Mouse (Mus musculus) heart, postnatal 10 days (tissue): Measurements from ENCODE around the gene Gpr88. TPM values are rescaled to one million over a fixed set of nuclear protein-coding genes. Genes with fewer than 3 reads are reported as not detected.
A peak's percentile ranks its signal among the peaks of the same experiment; 100 is the strongest.
"Not testable (repeated sequence)": the region's sequence is repeated elsewhere in the genome, so short reads cannot be mapped to it uniquely, and the experiment has no call there.

Source experiments
- DNase-seq, 2 experiments: peaks; one replicate each; pipeline ENCODE4 v3.0.0; 2021
- intact Hi-C: fragments of 180-260 bp; cut with DNase I; formaldehyde crosslinking; loops from one replicate; pipeline ENCODE4 v1.15.1; 2025
- total RNA-seq, 2 experiments: library from RNA; stranded (reverse); gene quantifications; 2 replicates each; pipeline ENCODE4 v1.2.3; 2021

Gpr88 gene
- total RNA-seq, 2 experiments from 2014 or later, result 0.17 to 0.35 TPM

DNA sequence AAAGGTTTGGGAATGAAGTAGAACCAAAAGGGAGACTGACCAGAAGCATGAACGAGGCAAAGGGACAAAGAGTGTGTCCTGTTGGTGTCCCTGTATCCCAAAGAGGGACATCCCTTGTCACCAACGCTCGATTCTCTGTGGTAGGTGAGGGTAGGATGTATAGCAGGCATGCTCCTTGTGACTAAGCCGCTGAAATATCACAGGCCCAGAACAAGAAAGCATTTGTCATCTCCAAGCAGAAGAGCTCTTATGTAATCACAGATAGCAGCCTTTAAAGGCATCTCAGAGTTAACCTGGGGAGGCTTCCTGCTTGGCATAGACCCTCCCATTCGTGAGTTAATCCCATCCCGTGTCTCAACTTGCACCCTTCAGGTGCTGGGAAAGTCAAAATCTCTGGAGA lies 8.8 kb downstream of the Gpr88 start:
- intact Hi-C loops, result no loop called here
- DNase-seq, result no peak

DNA sequence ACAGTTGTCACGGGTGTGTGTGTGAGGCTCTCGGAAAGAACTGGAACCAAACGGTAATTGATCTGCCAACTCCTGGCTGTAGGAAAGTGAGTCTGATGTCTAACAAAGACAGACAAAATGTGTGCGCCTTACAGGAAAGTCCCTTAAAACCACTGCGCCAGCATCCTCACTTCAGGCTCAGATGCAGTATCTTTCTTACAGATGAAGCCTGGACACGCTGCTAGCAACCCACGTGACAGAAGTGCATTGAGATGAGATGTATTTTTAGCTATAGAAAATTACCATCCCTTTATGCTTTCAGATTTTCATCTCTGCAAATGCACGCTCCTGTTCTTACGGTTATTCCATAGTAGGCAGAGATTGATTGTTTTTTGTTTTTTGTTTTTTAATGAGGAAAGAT lies 10.6 kb downstream of the Gpr88 start:
- intact Hi-C loops, result no loop called here
- DNase-seq, result no peak

DNA sequence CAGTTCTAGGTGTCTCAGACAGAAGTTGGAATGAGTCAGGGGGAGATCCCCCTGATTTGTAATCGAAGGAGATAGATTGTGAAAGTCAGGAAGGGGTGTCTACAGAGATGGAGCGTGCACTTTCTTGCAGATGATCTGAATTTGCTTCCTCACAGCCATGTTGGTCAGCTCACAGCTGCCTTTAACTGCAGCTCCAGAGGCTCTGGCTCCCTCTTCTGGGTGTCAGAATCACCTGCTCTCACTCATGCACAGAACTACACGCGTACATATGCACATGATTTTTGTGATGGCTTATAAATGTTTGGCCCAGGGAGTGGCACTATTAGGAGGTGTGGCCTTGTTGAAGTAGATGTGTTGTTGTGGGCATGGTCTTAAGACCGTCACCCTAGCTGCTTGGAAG lies 15.8 kb downstream of the Gpr88 start:
- no peak for DNase-seq
- intact Hi-C loops, result no loop called here

DNA sequence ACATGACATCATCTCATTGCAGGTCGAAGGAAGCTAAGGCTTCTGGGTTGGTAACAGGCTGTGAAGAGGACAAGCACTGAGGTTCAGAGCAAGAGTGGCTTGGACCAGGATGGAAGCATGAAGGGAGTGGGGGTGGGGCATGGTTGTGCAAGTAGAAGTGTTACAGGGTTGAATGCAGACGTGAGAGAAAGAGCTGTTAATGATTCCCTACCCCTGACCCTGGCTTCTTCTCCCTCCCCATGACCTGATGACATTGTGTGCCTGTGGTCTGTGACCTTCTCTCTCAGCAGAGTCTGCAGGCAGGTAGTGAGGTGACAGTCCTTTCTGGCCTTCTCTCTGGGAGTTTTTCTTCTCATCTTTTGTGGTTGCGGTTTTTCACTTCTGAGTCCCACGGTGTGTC lies 16.4 kb downstream of the Gpr88 start:
- intact Hi-C loops, result no loop called here
- DNase-seq, result no peak

DNA sequence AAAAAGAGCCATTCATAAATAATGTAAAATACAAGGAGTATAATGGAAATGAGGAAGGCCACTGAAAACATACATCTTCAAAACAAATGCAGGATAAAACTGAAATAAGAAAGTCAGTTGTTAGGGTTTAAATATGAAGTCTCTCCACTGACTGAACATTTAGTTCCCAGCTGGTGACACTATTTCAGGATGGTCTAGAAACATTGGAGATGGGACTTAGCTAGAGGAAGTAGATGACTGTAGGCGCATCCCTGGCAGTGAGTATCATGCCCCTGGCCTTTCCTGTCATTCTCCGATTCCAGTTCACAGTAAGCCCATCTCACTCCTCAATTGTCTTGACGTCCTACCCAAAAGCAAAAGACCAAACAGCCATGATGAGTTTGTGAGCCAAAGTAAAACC lies 19.8 kb downstream of the Gpr88 start:
- intact Hi-C loops, result no loop called here

DNA sequence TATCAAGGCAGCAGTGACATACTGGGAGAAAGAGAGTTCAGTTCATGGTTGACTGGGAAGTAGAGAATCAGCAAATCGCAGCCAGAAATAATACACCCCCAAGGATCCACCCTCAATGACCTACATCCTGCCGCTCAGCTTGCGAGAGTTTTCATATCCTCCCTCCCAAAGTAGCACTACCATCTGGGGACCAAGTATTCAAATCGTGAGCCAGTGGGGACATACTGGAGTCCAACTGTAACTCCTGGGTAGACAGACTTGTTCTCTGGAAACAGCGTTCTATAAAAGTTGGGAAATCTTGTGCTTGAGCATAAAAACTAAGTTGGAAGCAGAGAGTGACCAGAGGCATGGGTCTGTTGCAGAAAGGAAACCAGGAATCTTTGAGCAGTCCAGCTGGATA lies 20.5 kb downstream of the Gpr88 start:
- no peak for DNase-seq
- intact Hi-C loops, result no loop called here

More for the DNA sequence above, 19.8 kb downstream of the Gpr88 start:
- DNase-seq, result no peak

DNA sequence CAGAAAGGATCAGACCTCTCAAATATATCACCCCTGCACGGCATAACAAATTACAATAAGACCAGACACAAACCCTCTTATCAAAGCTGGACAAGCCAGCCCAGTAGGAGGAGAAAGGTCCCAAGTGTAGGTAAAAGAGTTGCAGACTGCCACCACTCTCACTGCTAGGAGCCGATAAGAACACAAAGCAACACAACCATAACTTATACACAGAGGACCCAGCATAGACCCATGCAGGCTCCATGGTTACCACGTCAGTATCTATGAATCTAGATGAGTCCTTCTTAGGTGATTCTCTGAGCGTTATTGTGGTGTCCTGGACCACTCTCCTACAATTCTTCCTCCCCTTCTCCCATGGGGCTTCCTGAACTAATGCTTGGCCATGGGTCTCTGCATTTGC lies 24.0 kb downstream of the Gpr88 start:
- intact Hi-C loops, result no loop called here

DNA sequence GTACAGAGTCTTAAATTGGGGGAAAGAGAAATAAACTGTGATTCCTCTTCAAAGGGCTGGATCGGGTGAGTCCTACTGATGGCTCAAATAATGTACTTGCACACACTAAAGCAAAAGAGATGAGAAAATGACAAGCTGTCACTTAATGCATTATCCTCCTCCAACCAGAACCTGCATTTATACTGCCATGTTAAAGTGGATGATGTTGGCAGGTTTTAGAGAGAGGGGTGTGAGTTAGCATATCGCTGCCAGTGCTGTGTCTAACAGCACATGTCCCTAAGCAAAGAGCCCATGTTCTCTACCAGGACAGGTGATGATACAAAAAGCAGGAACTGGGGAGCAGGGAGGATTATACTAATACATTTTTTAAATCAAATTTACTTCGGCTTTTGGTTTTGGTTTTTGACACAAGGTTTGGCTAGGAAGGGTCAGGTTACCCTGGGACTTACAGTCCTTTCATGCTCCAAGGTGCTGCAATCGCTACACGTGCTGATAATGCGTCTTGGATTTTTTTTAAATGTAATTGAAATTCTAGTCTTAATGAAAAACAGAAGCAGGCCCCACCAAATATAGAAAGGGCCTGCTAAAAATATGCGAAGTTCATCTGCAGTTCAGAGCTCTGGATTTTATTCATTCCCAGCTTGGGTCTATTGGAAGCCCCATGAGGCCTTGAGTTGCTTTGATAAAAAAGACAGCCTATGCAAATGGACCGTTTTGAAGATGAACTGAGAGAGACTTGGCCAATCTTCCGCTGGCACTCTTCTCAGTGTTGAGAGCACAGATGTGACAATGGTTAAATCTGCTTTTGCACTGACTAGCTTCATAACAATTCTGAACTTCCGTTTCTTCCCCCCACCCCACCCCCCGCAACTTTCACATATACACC lies 24.7 kb downstream of the Gpr88 start:
- intact Hi-C loops, result no loop called here
- DNase-seq, result no peak

More for the DNA sequence above, 24.0 kb downstream of the Gpr88 start:
- DNase-seq, result no peak

DNA sequence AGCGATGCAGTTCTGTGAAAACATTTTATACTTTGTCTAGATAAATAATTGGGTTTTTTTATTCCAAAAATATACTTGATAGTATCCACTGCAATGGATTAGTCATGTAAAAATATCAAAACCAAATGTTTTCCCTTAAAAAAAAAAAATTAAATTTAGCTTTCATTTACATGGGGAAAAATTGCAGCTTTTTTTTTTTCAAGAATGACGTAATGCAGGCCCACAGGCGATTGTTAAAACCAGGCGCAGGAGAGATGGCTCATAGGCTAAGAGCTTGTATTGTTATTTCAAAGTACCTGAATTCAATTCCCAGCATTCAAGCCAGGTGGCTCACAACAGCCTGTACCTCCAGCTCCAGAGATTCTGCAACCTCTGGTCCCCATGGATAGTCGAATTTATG lies 25.9 kb downstream of the Gpr88 start:
- no peak for DNase-seq
- intact Hi-C loops, result no loop called here

DNA sequence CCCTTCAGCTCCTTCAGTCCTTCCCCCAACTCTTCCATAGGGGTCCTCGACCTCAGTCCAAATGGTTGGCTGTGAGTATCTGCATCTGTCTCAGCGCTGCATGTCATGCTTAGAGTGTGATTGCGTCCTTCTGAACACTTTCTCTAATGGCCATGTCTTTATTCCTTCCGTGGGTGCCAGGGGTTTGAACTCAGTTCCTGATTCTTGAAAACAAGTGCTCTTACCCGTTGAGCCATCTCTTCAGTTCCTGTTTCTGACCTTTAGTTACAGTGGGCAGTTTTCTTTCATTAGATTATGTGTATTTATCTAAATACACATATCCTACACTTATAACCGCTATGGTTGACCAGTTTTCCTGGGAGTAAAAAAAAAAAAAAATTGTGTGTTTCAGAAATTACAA lies 26.4 kb downstream of the Gpr88 start:
- DNase-seq, result no peak
- intact Hi-C loops, result no loop called here

- intact Hi-C loops, result no loop called here
- peak in 1 of 2 experiments; percentile 14 for DNase-seq
Measured at GRCm38 (mm10) chr3:116222511-116223243, 30.6 kb downstream of the Gpr88 start.

GRCm38 (mm10) chr3:116221686-116222010 lies 31.7 kb downstream of the Gpr88 start:
- peak in 1 of 2 experiments; percentile 14 for DNase-seq
- intact Hi-C loops, result no loop called here

- intact Hi-C loops, result no loop called here
- DNase-seq, result no peak
Measured at GRCm38 (mm10) chr3:116220980-116221685, 32.2 kb downstream of the Gpr88 start.

DNA sequence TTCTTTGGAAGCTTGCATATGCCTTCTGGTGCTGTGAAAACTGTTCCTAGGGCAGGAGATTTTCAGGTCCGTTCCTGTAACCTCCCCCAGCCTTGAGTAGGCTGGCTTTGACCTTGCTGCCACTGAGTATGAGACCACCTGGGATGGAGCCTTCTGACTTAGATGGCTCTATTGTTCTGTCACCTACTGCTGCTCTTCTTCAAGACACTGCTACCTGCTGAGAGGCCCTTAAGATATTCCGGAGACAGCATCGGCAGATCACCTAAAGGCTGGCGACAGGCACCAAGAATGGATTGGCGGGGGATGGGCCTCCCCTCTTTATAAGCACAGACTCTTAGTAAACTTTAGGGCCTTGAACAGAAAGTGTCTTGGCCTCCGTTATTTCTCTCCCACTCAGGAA lies 35.9 kb downstream of the Gpr88 start:
- intact Hi-C loops, DNase-seq: not testable (repeated sequence)

DNA sequence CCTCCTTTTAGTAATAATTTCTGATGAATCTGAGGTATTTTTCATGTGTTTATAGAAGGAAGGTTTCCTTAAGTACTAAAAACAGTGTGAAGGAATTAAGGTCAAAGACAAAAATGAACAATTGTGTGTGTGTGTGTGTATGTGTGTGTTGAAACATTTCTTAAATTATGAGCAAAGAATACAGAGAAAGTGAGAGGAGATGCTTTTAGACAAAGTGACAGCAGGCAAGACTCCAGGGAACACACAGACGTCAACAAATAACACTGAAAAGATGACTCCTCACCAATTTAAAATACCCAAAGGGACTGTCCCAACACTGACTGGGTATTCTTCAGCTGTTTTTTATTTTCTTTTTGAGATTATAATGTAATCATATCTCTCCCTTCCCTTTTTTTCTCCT lies 37.0 kb downstream of the Gpr88 start:
- intact Hi-C loops, result no loop called here
- no peak for DNase-seq

DNA sequence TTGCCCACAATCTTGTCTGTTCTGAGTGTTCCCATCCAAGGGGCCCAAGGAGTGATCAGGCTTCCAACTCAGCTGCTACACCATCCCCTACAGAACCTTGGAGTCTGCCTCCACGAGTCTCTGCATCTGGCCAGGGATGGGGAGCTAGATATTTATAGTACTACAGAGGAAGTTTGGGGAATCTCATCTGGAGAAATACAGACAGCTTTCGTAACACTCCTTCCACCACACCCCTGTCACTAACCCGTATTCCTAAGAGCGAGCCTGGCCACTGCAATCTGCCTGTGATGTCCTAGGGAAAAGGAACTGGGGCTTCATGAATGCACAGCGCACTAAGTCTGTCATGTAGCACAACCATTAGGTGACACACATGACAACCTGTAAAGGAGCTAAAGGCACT lies 41.7 kb downstream of the Gpr88 start:
- intact Hi-C loops, result loop anchor here (5.0 kb wide), 1 partner anchor 116 kb away; no protein-coding TSS in a partner anchor
- peak in 1 of 2 experiments; percentile 8 for DNase-seq

DNA sequence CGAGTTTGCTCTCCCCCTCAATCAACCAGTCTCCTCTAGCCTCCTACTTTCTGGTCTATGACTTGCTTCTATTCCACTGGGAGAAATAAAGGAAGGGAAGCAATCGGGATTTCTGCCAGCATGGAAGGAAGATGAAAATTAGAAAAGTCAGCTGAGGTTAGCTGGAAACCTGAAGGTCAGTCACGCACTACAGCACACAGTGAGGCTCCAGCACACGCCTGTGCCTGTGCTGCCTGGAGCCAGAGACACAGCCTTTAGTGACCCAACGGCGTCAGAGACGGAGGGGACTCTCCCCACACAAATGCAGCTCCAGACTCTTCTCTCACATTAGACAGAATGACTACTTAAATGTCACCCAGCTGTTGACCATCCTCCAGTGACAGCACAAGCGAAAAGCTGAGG lies 42.6 kb downstream of the Gpr88 start:
- DNase-seq, result peak in 1 of 2 experiments; percentile 34
- intact Hi-C loops, result loop anchor here (5.0 kb wide), 1 partner anchor 117 kb away; no protein-coding TSS in a partner anchor

- intact Hi-C loops, result loop anchor here (2.0 kb wide), 1 partner anchor 166 kb away; no protein-coding TSS in a partner anchor
- DNase-seq, result peak in 1 of 2 experiments; percentile 17
Measured at GRCm38 (mm10) chr3:116209214-116209613, 44.1 kb downstream of the Gpr88 start.

GRCm38 (mm10) chr3:116206306-116206834 lies 46.9 kb downstream of the Gpr88 start:
- intact Hi-C loops, result no loop called here
- peak in 1 of 2 experiments; percentile 26 for DNase-seq

DNA sequence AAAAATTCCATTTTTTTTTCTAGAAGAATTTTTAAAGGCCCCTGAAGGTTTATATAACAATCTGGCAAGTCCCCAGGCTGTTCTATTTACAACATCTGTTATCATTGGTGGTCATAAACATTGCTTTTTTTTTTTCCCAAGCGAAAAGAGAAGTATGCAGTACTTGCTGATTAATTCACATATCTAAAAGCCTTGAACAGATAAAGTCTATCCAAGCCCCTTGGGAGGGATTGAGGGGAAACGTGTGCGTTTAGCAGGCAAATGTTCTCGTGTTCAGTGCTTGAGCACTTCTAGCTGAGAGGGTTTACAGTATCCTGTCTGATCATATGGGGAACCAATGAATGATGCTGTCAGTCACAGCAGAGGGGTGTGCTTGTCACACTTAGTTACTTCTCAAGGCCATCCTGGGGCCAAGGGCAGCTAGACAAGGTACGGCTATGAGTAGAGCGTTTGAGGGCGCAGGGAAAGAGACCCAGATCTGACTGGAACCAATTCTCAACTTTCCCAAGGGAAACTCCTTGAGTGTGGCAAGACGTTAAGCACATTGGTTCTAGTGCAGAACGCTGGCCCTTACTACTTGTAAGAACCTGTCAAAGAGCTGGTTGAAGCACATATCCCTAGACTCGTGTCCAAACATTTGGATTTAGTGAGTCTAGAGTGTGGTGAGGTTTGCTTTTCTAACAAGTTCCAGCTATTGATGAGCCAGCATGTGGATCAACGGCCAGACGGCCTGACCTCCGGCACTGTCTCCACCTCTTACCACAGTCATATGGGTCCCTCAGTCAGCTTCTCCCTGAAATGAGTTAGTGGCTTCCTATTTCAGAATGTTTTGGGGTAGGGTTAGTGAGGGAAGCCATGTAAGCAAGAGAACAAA lies 47.7 kb downstream of the Gpr88 start:
- intact Hi-C loops, result no loop called here
- DNase-seq, result peak in 1 of 2 experiments; percentile 11
